Mouse (Mus musculus): ENCODE measurements around the gene Gm20388. TPM values are rescaled to one million over a fixed set of nuclear protein-coding genes. Genes with fewer than 3 reads are reported as not detected.
A peak's percentile ranks its signal among the peaks of the same experiment; 100 is the strongest.

Gene Gm20388
- polyA plus RNA-seq, 1 experiment from 2014 or later, result 2.5 TPM

GRCm38 (mm10) chr8:121857747-121858146 lies 1947.1 kb downstream of the Gm20388 start:
- DNase-seq (ENCODE audit: low spot score), result no peak
- Histone ChIP-seq H3K36me3 (no peaks in the 10 kb centered on the region), H3K27ac (no peak overlapping the region), H3K27me3 (ENCODE audit: low read depth, poor library complexity, severe bottlenecking) (peaks cover 4% of the 10 kb centered on the region; the same call in 1 of the 2 replicates), H3K4me1 (peaks cover 6% of the 10 kb centered on the region; the same call in 1 of the 2 replicates), H3K4me3 (no peak overlapping the region), H3K9me3 (replicated peaks) (no peaks in the 10 kb centered on the region)
- WGBS, result 51% methylated on average over 2 of the region's 2 CpGs

GRCm38 (mm10) chr8:121861276-121861675 lies 1950.6 kb downstream of the Gm20388 start:
- Histone ChIP-seq H3K27ac (no peak overlapping the region), H3K27me3 (ENCODE audit: low read depth, poor library complexity, severe bottlenecking) (peaks cover 6% of the 10 kb centered on the region; the same call in 1 of the 2 replicates), H3K4me1 (peaks cover 20% of the 10 kb centered on the region), H3K9me3 (replicated peaks) (no peaks in the 10 kb centered on the region), H3K36me3 (no peaks in the 10 kb centered on the region), H3K4me3 (no peak overlapping the region)
- no peak for DNase-seq (ENCODE audit: low spot score)
- WGBS, result 64% methylated on average over 6 of the region's 6 CpGs

- Histone ChIP-seq H3K27ac (no peak overlapping the region), H3K4me1 (peaks cover 27% of the 10 kb centered on the region), H3K9me3 (replicated peaks) (no peaks in the 10 kb centered on the region), H3K36me3 (no peaks in the 10 kb centered on the region), H3K4me3 (no peak overlapping the region), H3K27me3 (ENCODE audit: low read depth, poor library complexity, severe bottlenecking) (peaks cover 6% of the 10 kb centered on the region; the same call in 1 of the 2 replicates)
- DNase-seq (ENCODE audit: low spot score), result no peak
- 72% methylated on average over 10 of the region's 12 CpGs for WGBS
Measured at GRCm38 (mm10) chr8:121861806-121862548, 1951.3 kb downstream of the Gm20388 start.

- Histone ChIP-seq H3K4me3 (no peak overlapping the region), H3K9me3 (replicated peaks) (no peaks in the 10 kb centered on the region), H3K27me3 (ENCODE audit: low read depth, poor library complexity, severe bottlenecking) (peaks cover 6% of the 10 kb centered on the region; the same call in 1 of the 2 replicates), H3K36me3 (no peaks in the 10 kb centered on the region), H3K27ac (no peak overlapping the region), H3K4me1 (peaks cover 36% of the 10 kb centered on the region)
- peak; percentile 64 for DNase-seq (ENCODE audit: low spot score)
- 48% methylated on average over 8 of the region's 8 CpGs for WGBS
Measured at GRCm38 (mm10) chr8:121865356-121865755, 1954.7 kb downstream of the Gm20388 start.

GRCm38 (mm10) chr8:121868196-121868595 lies 1957.6 kb downstream of the Gm20388 start:
- Histone ChIP-seq H3K4me1 (peaks cover 39% of the 10 kb centered on the region), H3K9me3 (replicated peaks) (no peaks in the 10 kb centered on the region), H3K36me3 (no peaks in the 10 kb centered on the region), H3K27ac (no peak overlapping the region), H3K27me3 (ENCODE audit: low read depth, poor library complexity, severe bottlenecking) (peaks cover 18% of the 10 kb centered on the region), H3K4me3 (no peak overlapping the region)
- DNase-seq (ENCODE audit: low spot score), result no peak
- 89% methylated on average over 5 of the region's 5 CpGs for WGBS

- whole genome bisulfite sequencing, result 93% methylated on average over 7 of the region's 7 CpGs
- Histone ChIP-seq H3K9me3 (replicated peaks) (no peaks in the 10 kb centered on the region), H3K4me1 (peaks cover 40% of the 10 kb centered on the region), H3K27ac (no peak overlapping the region), H3K27me3 (ENCODE audit: low read depth, poor library complexity, severe bottlenecking) (peaks cover 19% of the 10 kb centered on the region), H3K4me3 (no peak overlapping the region), H3K36me3 (no peaks in the 10 kb centered on the region)
- DNase-seq (ENCODE audit: low spot score), result no peak
Measured at GRCm38 (mm10) chr8:121868896-121869295, 1958.3 kb downstream of the Gm20388 start.

GRCm38 (mm10) chr8:121870190-121870589 lies 1959.5 kb downstream of the Gm20388 start:
- no peak for DNase-seq (ENCODE audit: low spot score)
- Histone ChIP-seq H3K4me3 (no peak overlapping the region), H3K4me1 (peaks cover 50% of the 10 kb centered on the region), H3K36me3 (no peaks in the 10 kb centered on the region), H3K27me3 (ENCODE audit: low read depth, poor library complexity, severe bottlenecking) (peaks cover 19% of the 10 kb centered on the region), H3K27ac (no peak overlapping the region), H3K9me3 (replicated peaks) (no peaks in the 10 kb centered on the region)
- WGBS, result 86% methylated on average over 2 of the region's 2 CpGs

GRCm38 (mm10) chr8:121871833-121872440 lies 1961.3 kb downstream of the Gm20388 start:
- Histone ChIP-seq H3K27ac (peak overlapping the region; percentile 22; the same call in 1 of the 2 replicates), H3K36me3 (no peaks in the 10 kb centered on the region), H3K9me3 (replicated peaks) (no peaks in the 10 kb centered on the region), H3K27me3 (ENCODE audit: low read depth, poor library complexity, severe bottlenecking) (peaks cover 19% of the 10 kb centered on the region), H3K4me3 (no peak overlapping the region), H3K4me1 (peaks cover 43% of the 10 kb centered on the region)
- DNase-seq (ENCODE audit: low spot score), result no peak
- WGBS, result 50% methylated on average over 10 of the region's 10 CpGs

- Histone ChIP-seq H3K27me3 (ENCODE audit: low read depth, poor library complexity, severe bottlenecking) (peaks cover 19% of the 10 kb centered on the region), H3K27ac (peak overlapping the region; percentile 9), H3K36me3 (no peaks in the 10 kb centered on the region), H3K4me3 (no peak overlapping the region), H3K4me1 (peaks cover 37% of the 10 kb centered on the region), H3K9me3 (replicated peaks) (no peaks in the 10 kb centered on the region)
- peak; percentile 48 for DNase-seq (ENCODE audit: low spot score)
- WGBS, result 54% methylated on average over 9 of the region's 9 CpGs
Measured at GRCm38 (mm10) chr8:121874031-121874430, 1963.4 kb downstream of the Gm20388 start.

GRCm38 (mm10) chr8:121875045-121875444 lies 1964.4 kb downstream of the Gm20388 start:
- Histone ChIP-seq H3K9me3 (replicated peaks) (no peaks in the 10 kb centered on the region), H3K27me3 (ENCODE audit: low read depth, poor library complexity, severe bottlenecking) (peaks cover 19% of the 10 kb centered on the region), H3K4me1 (peaks cover 33% of the 10 kb centered on the region), H3K4me3 (no peak overlapping the region), H3K36me3 (no peaks in the 10 kb centered on the region), H3K27ac (peak overlapping the region; percentile 33; the same call in 1 of the 2 replicates)
- WGBS, result 69% methylated on average over 3 of the region's 3 CpGs
- no peak for DNase-seq (ENCODE audit: low spot score)

- Histone ChIP-seq H3K4me1 (peaks cover 33% of the 10 kb centered on the region), H3K27me3 (ENCODE audit: low read depth, poor library complexity, severe bottlenecking) (peaks cover 19% of the 10 kb centered on the region), H3K4me3 (no peak overlapping the region), H3K9me3 (replicated peaks) (no peaks in the 10 kb centered on the region), H3K27ac (peak overlapping the region; percentile 33; the same call in 1 of the 2 replicates), H3K36me3 (no peaks in the 10 kb centered on the region)
- 89% methylated on average over 9 of the region's 9 CpGs for WGBS
- DNase-seq (ENCODE audit: low spot score), result no peak
Measured at GRCm38 (mm10) chr8:121875517-121875916, 1964.9 kb downstream of the Gm20388 start.

GRCm38 (mm10) chr8:121877212-121877611 lies 1966.6 kb downstream of the Gm20388 start:
- Histone ChIP-seq H3K4me3 (no peak overlapping the region), H3K9me3 (replicated peaks) (no peaks in the 10 kb centered on the region), H3K4me1 (peaks cover 28% of the 10 kb centered on the region), H3K27me3 (ENCODE audit: low read depth, poor library complexity, severe bottlenecking) (peaks cover 11% of the 10 kb centered on the region; the same call in 1 of the 2 replicates), H3K27ac (no peak overlapping the region), H3K36me3 (peaks cover 14% of the 10 kb centered on the region)
- no peak for DNase-seq (ENCODE audit: low spot score)
- WGBS, result 86% methylated on average over 5 of the region's 5 CpGs

GRCm38 (mm10) chr8:121877828-121878480 lies 1967.3 kb downstream of the Gm20388 start:
- WGBS, result 89% methylated on average over 7 of the region's 7 CpGs
- peaks cover 4% of the 10 kb centered on the region; the same call in 1 of the 2 replicates for H3K27me3 ChIP-seq (ENCODE audit: low read depth, poor library complexity, severe bottlenecking)

More at GRCm38 (mm10) chr8:121877828-121878480, 1967.3 kb downstream of the Gm20388 start:
- H3K36me3 ChIP-seq, result peaks cover 21% of the 10 kb centered on the region
- no peak for DNase-seq (ENCODE audit: low spot score)
- no peaks in the 10 kb centered on the region for H3K9me3 ChIP-seq (replicated peaks)
- H3K4me1 ChIP-seq, result peaks cover 24% of the 10 kb centered on the region
- H3K4me3 ChIP-seq, result no peak overlapping the region
- H3K27ac ChIP-seq, result no peak overlapping the region
